Mouse (Mus musculus) CH12.LX (cell line): ENCODE data around the gene Avl9. TPM values are rescaled to one million over a fixed set of nuclear protein-coding genes. Genes with fewer than 3 reads are reported as not detected.

Experiments
- DNase-seq: peaks from one replicate; pipeline ENCODE4 v3.0.0-alpha.2; 2013; ENCODE audit errors: extremely low read depth
- H3K27ac ChIP-seq: 2 replicates; pipeline ENCODE4 v1.5.1; 2012; ENCODE audit warnings: low read depth, mild to moderate bottlenecking, control low read depth, moderate library complexity; ENCODE audit not compliant: insufficient read depth
- H3K27me3 ChIP-seq: replicated peaks from 2 replicates; pipeline ENCODE3; 2012; ENCODE audit warnings: inconsistent platforms
- H3K36me3 ChIP-seq, 2 experiments: replicated peaks in 1 of 2; 2 replicates each; pipeline versions ENCODE3 to v1.6.1; 2012; ENCODE audit warnings: inconsistent platforms in 1 of 2, low read length in 1 of 2, mild to moderate bottlenecking in 1 of 2, mixed read lengths in 1 of 2, moderate library complexity in 1 of 2; ENCODE audit not compliant: control insufficient read depth in 1 of 2, insufficient read depth in 1 of 2
- H3K4me1 ChIP-seq, 2 experiments: 2 replicates each; pipeline ENCODE4 v1.6.1; 2012; ENCODE audit warnings: inconsistent platforms in 1 of 2, moderate library complexity in 1 of 2; ENCODE audit not compliant: insufficient read depth in 2 of 2, control insufficient read depth in 1 of 2
- H3K4me2 ChIP-seq: 2 replicates; pipeline ENCODE4 v1.6.1; 2012; ENCODE audit warnings: low read depth, mild to moderate bottlenecking, control low read depth; ENCODE audit not compliant: poor library complexity, insufficient read depth, severe bottlenecking
- H3K4me3 ChIP-seq, 3 experiments: fragments of 150-350 bp in 1 of 3; sonication (generic) in 1 of 3; replicated peaks in 1 of 3; 2 replicates each; pipeline versions ENCODE3 to v1.5.1; 2011 to 2012; ENCODE audit warnings: low read depth in 2 of 3, low read length in 2 of 3, mild to moderate bottlenecking in 2 of 3, moderate library complexity in 2 of 3, control low read depth in 1 of 3, improper control_type of control experiment in 1 of 3, inconsistent platforms in 1 of 3, mixed read lengths in 1 of 3; ENCODE audit not compliant: poor library complexity in 1 of 3
- H3K79me2 ChIP-seq: replicated peaks from 2 replicates; pipeline ENCODE4 v1.6.1; 2012; ENCODE audit warnings: mild to moderate bottlenecking, moderate library complexity; ENCODE audit not compliant: control insufficient read depth, poor library complexity, insufficient read depth, severe bottlenecking; ENCODE audit errors: extremely low read depth
- H3K9ac ChIP-seq: 2 replicates; pipeline ENCODE4 v1.6.1; 2012; ENCODE audit warnings: low read depth, mild to moderate bottlenecking, control low read depth, moderate library complexity; ENCODE audit not compliant: insufficient read depth
- H3K9me3 ChIP-seq: replicated peaks from 2 replicates; pipeline ENCODE3; 2012; ENCODE audit warnings: low read length, inconsistent platforms, mixed read lengths
- CHD1 ChIP-seq: IDR thresholded peaks from 2 replicates; pipeline ENCODE4 v1.6.1; 2012; ENCODE audit warnings: low read depth, low read length, improper control_type of control experiment, inconsistent platforms
- CHD2 ChIP-seq: IDR thresholded peaks from 2 replicates; pipeline ENCODE4 v1.6.1; 2011; ENCODE audit warnings: low read length, improper control_type of control experiment
- CTCF ChIP-seq, 2 experiments: IDR thresholded peaks in 1 of 2; conservative IDR thresholded peaks in 1 of 2; 2 replicates each; pipeline ENCODE4 v1.5.1; 2011 to 2012; ENCODE audit warnings: low read depth in 2 of 2, low read length in 2 of 2, improper control_type of control experiment in 1 of 2, inconsistent platforms in 1 of 2, mild to moderate bottlenecking in 1 of 2, moderate library complexity in 1 of 2
- EP300 ChIP-seq: IDR thresholded peaks from 2 replicates; pipeline ENCODE4 v1.6.1; 2011; ENCODE audit warnings: low read length, improper control_type of control experiment
- HCFC1 ChIP-seq: IDR thresholded peaks from 2 replicates; pipeline ENCODE4 v1.6.1; 2012; ENCODE audit warnings: low read depth, mild to moderate bottlenecking, inconsistent platforms, low read length, improper control_type of control experiment
- IRF4 ChIP-seq: IDR thresholded peaks from 2 replicates; pipeline ENCODE4 v1.6.1; 2014; ENCODE audit warnings: low read depth, mild to moderate bottlenecking, inconsistent platforms, low read length, improper control_type of control experiment
- JUN ChIP-seq: IDR thresholded peaks from 2 replicates; pipeline ENCODE4 v1.6.1; 2011; ENCODE audit warnings: low read depth, mild to moderate bottlenecking, low read length, improper control_type of control experiment, moderate library complexity; ENCODE audit not compliant: insufficient read depth
- JUND ChIP-seq: conservative IDR thresholded peaks from 2 replicates; pipeline ENCODE4 v1.6.1; 2011; ENCODE audit warnings: low read depth, low read length, improper control_type of control experiment
- KAT2A ChIP-seq: IDR thresholded peaks from 2 replicates; pipeline ENCODE4 v1.6.1; 2012; ENCODE audit warnings: low read length, improper control_type of control experiment, inconsistent platforms; ENCODE audit not compliant: insufficient replicate concordance
- MAZ ChIP-seq: IDR thresholded peaks from 2 replicates; pipeline ENCODE4 v1.6.1; 2012; ENCODE audit warnings: low read depth, mild to moderate bottlenecking, inconsistent platforms, low read length, improper control_type of control experiment, moderate library complexity
- MEF2A ChIP-seq: IDR thresholded peaks from 2 replicates; pipeline ENCODE4 v1.6.1; 2014; ENCODE audit warnings: low read depth, mild to moderate bottlenecking, inconsistent platforms, low read length, improper control_type of control experiment, borderline replicate concordance
- MXI1 ChIP-seq: IDR thresholded peaks from 2 replicates; pipeline ENCODE4 v1.6.1; 2011; ENCODE audit warnings: mild to moderate bottlenecking, low read depth, low read length, improper control_type of control experiment
- NELFE ChIP-seq: IDR thresholded peaks from 2 replicates; pipeline ENCODE4 v1.6.1; 2011; ENCODE audit warnings: low read depth, low read length, improper control_type of control experiment
- NRF1 ChIP-seq: IDR thresholded peaks from 2 replicates; pipeline ENCODE4 v1.6.1; 2014; ENCODE audit warnings: low read depth, mild to moderate bottlenecking, inconsistent platforms, low read length, improper control_type of control experiment, moderate library complexity
- PAX5 ChIP-seq: IDR thresholded peaks from 2 replicates; pipeline ENCODE4 v1.6.1; 2012; ENCODE audit warnings: low read length, inconsistent platforms, mixed read lengths
- POLR2A ChIP-seq: IDR thresholded peaks from 2 replicates; pipeline ENCODE4 v1.6.1; 2011; ENCODE audit warnings: low read depth, mild to moderate bottlenecking, improper control_type of control experiment, low read length
- SIN3A ChIP-seq: IDR thresholded peaks from 2 replicates; pipeline ENCODE4 v1.6.1; 2012; ENCODE audit warnings: low read length, improper control_type of control experiment, inconsistent platforms
- SMC3 ChIP-seq: IDR thresholded peaks from 2 replicates; pipeline ENCODE4 v1.6.1; 2011; ENCODE audit warnings: low read depth, low read length, improper control_type of control experiment
- TBP ChIP-seq: conservative IDR thresholded peaks from 2 replicates; pipeline ENCODE4 v1.6.1; 2011; ENCODE audit warnings: low read depth, low read length, improper control_type of control experiment
- TCF12 ChIP-seq: IDR thresholded peaks from 2 replicates; pipeline ENCODE4 v1.6.1; 2014; ENCODE audit warnings: low read depth, mild to moderate bottlenecking, inconsistent platforms, low read length, improper control_type of control experiment
- USF1 ChIP-seq: IDR thresholded peaks from 2 replicates; pipeline ENCODE4 v1.6.1; 2014; ENCODE audit warnings: low read depth, mild to moderate bottlenecking, inconsistent platforms, low read length, improper control_type of control experiment
- USF2 ChIP-seq: conservative IDR thresholded peaks from 2 replicates; pipeline ENCODE4 v1.6.1; 2011; ENCODE audit warnings: low read depth, low read length, improper control_type of control experiment
- ZC3H11A ChIP-seq: IDR thresholded peaks from 2 replicates; pipeline ENCODE4 v1.6.1; 2012; ENCODE audit warnings: low read depth, mild to moderate bottlenecking, inconsistent platforms, low read length, improper control_type of control experiment
- ZKSCAN1 ChIP-seq: IDR thresholded peaks from 2 replicates; pipeline ENCODE4 v1.6.1; 2012; ENCODE audit warnings: low read depth, inconsistent platforms, low read length, improper control_type of control experiment, borderline replicate concordance
- ZMIZ1 ChIP-seq: IDR thresholded peaks from 2 replicates; pipeline ENCODE4 v1.6.1; 2012; ENCODE audit warnings: low read depth, mild to moderate bottlenecking, inconsistent platforms, low read length, improper control_type of control experiment
- ZNF384 ChIP-seq: IDR thresholded peaks from 2 replicates; pipeline ENCODE4 v1.6.1; 2012; ENCODE audit warnings: low read depth, low read length, improper control_type of control experiment, inconsistent platforms
- dilution Hi-C: fragments of 300-500 bp; cut with MboI; formaldehyde crosslinking; loops from 2 replicates; pipeline ENCODE4 v1.14.3; 2020; ENCODE audit warnings: low sequenced_read_pairs; ENCODE audit not compliant: extremely low pct_unique_long_range_greater_than_20kb, extremely low pct_ligation_motif_present
- in situ Hi-C: fragments of 300-500 bp; cut with MboI; formaldehyde crosslinking; loops from 3 replicates; pipeline ENCODE4 v1.14.3; 2019; ENCODE audit warnings: low sequenced_read_pairs, low pct_ligation_motif_present, low pct_unique_long_range_greater_than_20kb, mixed read lengths
- polyA plus RNA-seq: library from polyadenylated mRNA; unstranded; fragments of >175 nt; gene quantifications from 2 replicates; pipeline ENCODE4 v1.2.1, GENCODE M21; 2012; ENCODE audit warnings: low read depth; ENCODE audit not compliant: insufficient read length
- total RNA-seq, 2 experiments: library from RNA; depleted of rRNA; stranded (reverse); fragments of 300-350 nt in 1 of 2; fragments of >200 nt in 1 of 2; gene quantifications; 2 replicates each; pipeline ENCODE4 v1.2.3; 2012 to 2014

Avl9 gene
- total and polyA plus RNA-seq, 3 experiments: 12.8 to 20.4 (median 13.1) TPM

DNA sequence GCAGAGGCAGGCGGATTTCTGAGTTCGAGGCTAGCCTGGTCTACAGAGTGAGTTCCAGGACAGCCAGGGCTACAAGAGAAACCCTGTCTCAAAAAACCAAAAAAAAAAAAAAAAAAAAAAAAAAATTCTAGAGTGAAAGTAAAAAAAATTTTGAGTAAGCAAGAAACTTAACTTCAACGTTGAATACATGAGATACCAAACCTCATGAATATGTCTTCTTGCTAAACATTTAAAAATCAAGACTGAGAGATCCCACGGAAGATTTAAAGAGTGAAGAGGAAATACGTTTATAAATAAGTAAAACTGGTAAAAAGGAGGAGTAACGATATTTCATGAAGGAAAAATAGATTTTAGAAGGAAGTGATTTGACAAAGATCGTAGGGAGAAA is 519 bp upstream of the Avl9 start:
- peaks cover 1% of the 10 kb centered on the region for H3K27me3 ChIP-seq
- H3K36me3 ChIP-seq: peaks cover 0 to 4% of the 10 kb centered on the region in 2 experiments
- H3K4me1 ChIP-seq: peaks cover 0 to 17% of the 10 kb centered on the region in 2 experiments; a peak in 2 of 4 replicates
- no peak overlapping the region for H3K4me2 ChIP-seq
- in situ Hi-C loops: loop anchor here (25.0 kb wide), 1 partner anchor 352 kb away; no protein-coding TSS in a partner anchor
- dilution Hi-C loops: no loop called here
- H3K9me3 ChIP-seq: no peaks in the 10 kb centered on the region
- no peak for TF ChIP-seq CTCF (conservative IDR thresholded peaks at IDR 0.05 in 1 of 2, IDR thresholded peaks at IDR 0.05 in 1 of 2; ENCODE audit: low read depth in 2 of 2, low read length in 2 of 2)
- no peak for TF ChIP-seq EP300
- no peak for TF ChIP-seq ZC3H11A
- TF ChIP-seq IRF4: no peak
- no peak for TF ChIP-seq USF2
- no peak for TF ChIP-seq KAT2A
- peak; percentile 71 for TF ChIP-seq ZNF384
- no peak for TF ChIP-seq PAX5
- DNase-seq: no peak
- peak overlapping the region in 2 of 3 experiments; percentile 30 to 34 for H3K4me3 ChIP-seq
- peaks cover 15% of the 10 kb centered on the region for H3K79me2 ChIP-seq
- no peak overlapping the region for H3K27ac ChIP-seq
- H3K9ac ChIP-seq: peak overlapping the region; percentile 35; the same call in 1 of the 2 replicates

GRCm38 (mm10) chr6:56715270-56715666 is 569 bp downstream of the Avl9 start:
- Histone ChIP-seq H3K4me1 (peaks cover 0 to 17% of the 10 kb centered on the region in 2 experiments; a peak in 2 of 4 replicates), H3K27me3 (peaks cover 1% of the 10 kb centered on the region), H3K9ac (peak overlapping the region; percentile 84), H3K9me3 (no peaks in the 10 kb centered on the region), H3K36me3 (peaks cover 2 to 8% of the 10 kb centered on the region in 2 experiments), H3K79me2 (peaks cover 18% of the 10 kb centered on the region), H3K27ac (peak overlapping the region; percentile 70), H3K4me3 (peak overlapping the region; percentile 82 to 89 (median 85)), H3K4me2 (peak overlapping the region; percentile 66; the same call in 1 of the 2 replicates)
- in situ Hi-C loops (loop anchor here (25.0 kb wide), 1 partner anchor 353 kb away; no protein-coding TSS in a partner anchor), dilution Hi-C loops (no loop called here)
- DNase-seq: peak; percentile 61
- no peak for TF ChIP-seq HCFC1
- peak; percentile 83 for TF ChIP-seq SIN3A
- 0 out of 2 replicates have a peak, but pooled peaks have one; percentile 10 for TF ChIP-seq MEF2A
- TF ChIP-seq MXI1: 0 out of 2 replicates have a peak, but pooled peaks have one; percentile 8
- TF ChIP-seq TBP: no peak

DNA sequence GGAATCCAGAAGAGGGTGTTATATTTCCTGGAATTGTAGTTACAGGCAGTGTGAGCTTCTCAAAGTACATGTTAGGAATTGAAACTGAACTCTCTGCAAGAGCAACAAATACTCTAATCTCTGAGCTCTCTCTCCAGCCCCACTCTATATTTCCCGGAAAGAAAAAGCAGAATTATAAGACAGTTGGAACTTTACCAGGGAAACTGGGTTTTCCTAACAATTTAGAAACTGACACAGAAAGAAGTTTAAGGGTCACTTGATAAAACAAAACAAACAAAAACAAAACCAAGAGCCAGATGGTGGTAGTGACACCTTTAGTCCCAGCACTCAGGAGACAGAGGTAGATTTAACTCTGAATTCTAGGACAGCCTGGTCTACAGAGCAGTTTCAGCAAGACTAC is 4.4 kb downstream of the Avl9 start:
- Histone ChIP-seq H3K36me3 (peaks cover 6 to 21% of the 10 kb centered on the region in 2 experiments), H3K79me2 (peaks cover 18% of the 10 kb centered on the region), H3K4me3 (no peak overlapping the region), H3K4me1 (peaks cover 0 to 17% of the 10 kb centered on the region in 2 experiments; a peak in 2 of 4 replicates), H3K27ac (no peak overlapping the region), H3K4me2 (no peak overlapping the region), H3K27me3 (no peaks in the 10 kb centered on the region), H3K9ac (no peak overlapping the region), H3K9me3 (no peaks in the 10 kb centered on the region)
- dilution Hi-C loops: no loop called here
- DNase-seq: no peak
- TF ChIP-seq JUND: no peak
- TF ChIP-seq CHD2: no peak
- TF ChIP-seq ZMIZ1: no peak
- TF ChIP-seq NRF1: no peak
- no peak for TF ChIP-seq CHD1
- no peak for TF ChIP-seq SMC3
- TF ChIP-seq HCFC1: no peak
- TF ChIP-seq JUN: no peak
- TF ChIP-seq USF1: no peak
- no peak for TF ChIP-seq KAT2A
- no peak for TF ChIP-seq MEF2A
- TF ChIP-seq TBP: no peak
- TF ChIP-seq ZKSCAN1: no peak
- no peak for TF ChIP-seq NELFE
- no peak for TF ChIP-seq POLR2A
- no peak for TF ChIP-seq TCF12
- no peak for TF ChIP-seq MAZ
- in situ Hi-C loops: loop anchor here (25.0 kb wide), 1 partner anchor 357 kb away; no protein-coding TSS in a partner anchor
